Mouse (Mus musculus): Measurements from ENCODE around the gene Acad11.

Acad11 gene

GRCm38 (mm10) chr9:104152121-104152520, 88.9 kb downstream of the Acad11 start:
- no peak for DNase-seq

DNA sequence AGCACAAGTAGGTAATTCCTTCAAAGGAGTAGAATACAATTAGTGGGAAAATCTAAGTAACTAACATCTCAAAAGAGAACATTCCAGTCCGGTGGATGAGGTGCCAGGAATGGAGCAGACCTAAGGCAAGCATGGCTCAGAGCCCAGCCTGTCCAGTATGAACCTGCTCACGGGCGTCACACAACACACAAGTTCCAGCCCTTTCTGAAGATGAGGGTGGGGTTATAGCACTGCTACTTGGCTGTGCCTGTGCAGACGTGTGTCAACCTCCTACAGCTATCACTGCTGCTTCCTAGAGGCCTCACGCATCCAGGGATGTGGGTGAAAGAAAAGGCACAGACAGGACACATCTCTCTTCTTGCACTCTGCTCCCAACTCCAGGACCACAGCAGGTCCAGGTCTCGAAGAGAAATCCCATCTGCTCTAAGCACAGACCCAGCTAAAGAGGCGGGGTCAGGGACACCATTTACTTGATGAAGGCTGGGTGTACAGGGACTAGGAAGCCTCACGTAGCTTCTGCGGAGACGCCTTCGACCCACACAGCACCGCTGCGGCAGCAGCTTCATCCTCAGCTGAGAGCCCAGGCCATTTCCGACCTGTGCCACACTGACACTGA, 92.0 kb downstream of the Acad11 start:
- no peak for DNase-seq

DNA sequence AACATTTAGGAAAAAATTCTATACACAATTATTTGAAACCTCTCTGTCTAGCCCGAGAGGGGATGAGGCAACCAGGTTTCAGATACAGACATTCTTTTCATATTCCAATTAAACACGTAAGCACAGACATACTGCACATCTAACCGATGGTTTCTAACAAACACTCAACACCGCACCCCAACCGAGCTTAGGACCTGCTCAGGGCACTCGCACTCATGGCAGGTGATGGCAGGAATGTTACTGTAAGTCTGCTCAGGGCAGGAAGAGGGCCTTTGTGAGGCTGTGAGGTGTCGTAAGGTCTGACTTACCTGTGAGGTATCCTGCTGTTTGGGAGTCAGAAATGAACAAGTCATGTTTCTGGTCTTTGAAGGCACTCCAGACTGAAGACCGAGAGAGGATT, 93.3 kb downstream of the Acad11 start:
- DNase-seq = no peak

GRCm38 (mm10) chr9:104157291-104157690, 94.1 kb downstream of the Acad11 start:
- no peak for DNase-seq

- DNase-seq = no peak
These were observed 97.9 kb downstream of the Acad11 start for GRCm38 (mm10) chr9:104161117-104161516.

- no peak for DNase-seq
These were observed 101.0 kb downstream of the Acad11 start for GRCm38 (mm10) chr9:104164194-104164593.

- no peak for DNase-seq
These were observed 102.7 kb downstream of the Acad11 start for GRCm38 (mm10) chr9:104165926-104166325.

- no peak for DNase-seq
These were observed 106.8 kb downstream of the Acad11 start for GRCm38 (mm10) chr9:104169986-104170385.

DNA sequence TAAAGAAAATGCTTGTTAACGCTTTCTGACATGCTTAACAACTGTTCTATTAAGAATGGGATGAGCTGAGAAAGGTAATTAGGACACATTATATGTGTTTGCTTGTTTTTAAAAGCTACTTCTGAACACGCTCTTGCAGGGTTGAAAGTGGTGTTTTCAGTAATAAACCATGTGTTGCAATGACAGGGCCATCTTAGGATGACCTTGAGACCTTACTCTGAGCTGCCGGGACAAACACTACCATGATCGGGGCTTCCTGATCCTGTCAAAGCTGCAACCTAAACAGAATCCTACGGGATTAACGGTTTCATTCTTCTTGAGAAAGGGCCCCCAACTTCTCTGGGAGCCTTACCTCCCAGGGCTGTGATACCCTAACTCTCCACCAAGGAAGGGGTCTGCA, 108.5 kb downstream of the Acad11 start:
- no peak for DNase-seq

DNA sequence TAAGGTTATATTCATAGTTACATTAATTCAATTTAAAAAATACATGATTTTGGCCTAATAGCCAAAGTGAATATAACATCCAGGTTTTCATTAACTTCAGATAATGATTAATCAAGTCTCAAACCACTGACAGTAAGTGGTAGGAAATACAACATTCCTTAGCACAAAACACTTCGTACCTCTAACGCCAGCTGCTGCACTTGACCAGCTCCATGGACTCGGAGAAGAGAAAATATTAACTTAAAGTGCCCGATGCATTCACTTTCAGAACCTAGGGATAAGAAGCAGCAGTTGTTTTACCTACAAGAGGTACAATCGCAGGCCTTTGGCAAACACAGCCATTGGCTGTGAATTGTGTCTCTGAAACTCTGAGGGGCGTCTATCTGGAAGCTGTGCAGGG, 109.2 kb downstream of the Acad11 start:
- DNase-seq = no peak

Measured in cerebellum, adult 11-12 months (tissue).